Mouse (Mus musculus): ENCODE results near the gene Slco6c1. TPM values are rescaled to one million over a fixed set of nuclear protein-coding genes. Genes with fewer than 3 reads are reported as not detected.

Gene Slco6c1
- polyA plus RNA-seq (2015; fragmentation: Nextera tagmentation; extraction: Ambion mirVana), result not detected in 2 replicates

GRCm38 (mm10) chr1:97128201-97128600, at the start of gene Slco6c1:
Slco6c1 (minus strand) TSS chr1:97128301.
- H3K27ac ChIP-seq (ENCODE audit: low read length), result no peak within 1 kb of the TSS
- WGBS, result 87% methylated on average over 6 of the region's 6 CpGs
- H3K4me3 ChIP-seq (ENCODE audit: low read length), result no peak within 1 kb of the TSS

DNA sequence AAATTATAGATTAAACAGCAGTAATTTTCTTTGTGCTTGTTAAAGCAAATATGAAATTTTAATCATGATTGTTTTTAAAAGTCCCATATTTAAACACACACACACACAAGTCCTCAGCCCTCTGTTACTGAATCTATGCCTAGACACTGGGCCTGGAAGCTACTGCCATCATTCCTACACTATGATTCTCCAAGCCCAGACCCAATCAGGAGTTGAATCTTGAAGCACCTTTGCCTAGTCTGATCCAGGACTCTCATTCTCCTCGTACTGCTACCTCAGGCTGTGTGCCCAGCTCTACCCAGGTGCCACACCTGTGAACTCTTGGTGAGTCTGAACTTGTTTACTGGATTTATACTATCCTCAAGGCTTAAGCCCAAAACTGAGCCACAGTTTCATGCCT, 89.1 kb downstream of the Slco6c1 start:
- WGBS, result 31% methylated on average over 1 of the region's 1 CpGs
- H3K9me3 ChIP-seq (replicated peaks; ENCODE audit: control insufficient read depth, low read length), result no peaks in the 10 kb centered on the region
- H3K9ac ChIP-seq (ENCODE audit: low read length), result no peak overlapping the region
- ATAC-seq (replicated peaks; ENCODE audit: extremely low read depth, insufficient read depth, low FRiP score), result no peak
- no peaks in the 10 kb centered on the region for H3K27me3 ChIP-seq (ENCODE audit: control insufficient read depth, insufficient read depth, low read length)
- no peak overlapping the region for H3K4me2 ChIP-seq (ENCODE audit: low read depth, low read length)
- H3K4me1 ChIP-seq (ENCODE audit: control insufficient read depth, insufficient read depth, low read length), result no peaks in the 10 kb centered on the region
- no peak overlapping the region for H3K27ac ChIP-seq (ENCODE audit: low read length)
- no peaks in the 10 kb centered on the region for H3K36me3 ChIP-seq (ENCODE audit: control insufficient read depth, insufficient read depth)
- no peak overlapping the region for H3K4me3 ChIP-seq (ENCODE audit: low read length)

More at GRCm38 (mm10) chr1:97128201-97128600, at the start of gene Slco6c1:
- H3K9ac ChIP-seq (ENCODE audit: low read length), result no peak within 1 kb of the TSS
- H3K36me3 ChIP-seq (ENCODE audit: control insufficient read depth, insufficient read depth), result no peaks in the 10 kb centered on the region
- ATAC-seq (replicated peaks; ENCODE audit: extremely low read depth, insufficient read depth, low FRiP score), result no peak
- H3K4me2 ChIP-seq (ENCODE audit: low read depth, low read length), result no peak within 1 kb of the TSS
- no peaks in the 10 kb centered on the region for H3K4me1 ChIP-seq (ENCODE audit: control insufficient read depth, insufficient read depth, low read length)
- no peaks in the 10 kb centered on the region for H3K27me3 ChIP-seq (ENCODE audit: control insufficient read depth, insufficient read depth, low read length)
- H3K9me3 ChIP-seq (replicated peaks; ENCODE audit: control insufficient read depth, low read length), result no peaks in the 10 kb centered on the region; the same call in 1 of the 2 replicates

- no peaks in the 10 kb centered on the region for H3K27me3 ChIP-seq (ENCODE audit: control insufficient read depth, insufficient read depth, low read length)
- H3K36me3 ChIP-seq (ENCODE audit: control insufficient read depth, insufficient read depth), result no peaks in the 10 kb centered on the region
- no peak overlapping the region for H3K9ac ChIP-seq (ENCODE audit: low read length)
- no peak overlapping the region for H3K4me3 ChIP-seq (ENCODE audit: low read length)
- no peak for ATAC-seq (replicated peaks; ENCODE audit: extremely low read depth, insufficient read depth, low FRiP score)
- WGBS, result 8% methylated on average over 2 of the region's 2 CpGs
- H3K4me2 ChIP-seq (ENCODE audit: low read depth, low read length), result no peak overlapping the region
- H3K4me1 ChIP-seq (ENCODE audit: control insufficient read depth, insufficient read depth, low read length), result no peaks in the 10 kb centered on the region
- no peaks in the 10 kb centered on the region for H3K9me3 ChIP-seq (replicated peaks; ENCODE audit: control insufficient read depth, low read length)
- no peak overlapping the region for H3K27ac ChIP-seq (ENCODE audit: low read length)
Observed at GRCm38 (mm10) chr1:97038548-97038947, 89.6 kb downstream of the Slco6c1 start.

- Histone ChIP-seq H3K4me2 (ENCODE audit: low read depth, low read length) (no peak overlapping the region), H3K27me3 (ENCODE audit: control insufficient read depth, insufficient read depth, low read length) (no peaks in the 10 kb centered on the region), H3K27ac (ENCODE audit: low read length) (no peak overlapping the region), H3K9ac (ENCODE audit: low read length) (no peak overlapping the region), H3K36me3 (ENCODE audit: control insufficient read depth, insufficient read depth) (no peaks in the 10 kb centered on the region), H3K9me3 (replicated peaks; ENCODE audit: control insufficient read depth, low read length) (no peaks in the 10 kb centered on the region), H3K4me3 (ENCODE audit: low read length) (no peak overlapping the region), H3K4me1 (ENCODE audit: control insufficient read depth, insufficient read depth, low read length) (no peaks in the 10 kb centered on the region)
- WGBS, result 47% methylated on average over 2 of the region's 2 CpGs
- no peak for ATAC-seq (replicated peaks; ENCODE audit: extremely low read depth, insufficient read depth, low FRiP score)
Observed at GRCm38 (mm10) chr1:97037955-97038354, 90.1 kb downstream of the Slco6c1 start.

DNA sequence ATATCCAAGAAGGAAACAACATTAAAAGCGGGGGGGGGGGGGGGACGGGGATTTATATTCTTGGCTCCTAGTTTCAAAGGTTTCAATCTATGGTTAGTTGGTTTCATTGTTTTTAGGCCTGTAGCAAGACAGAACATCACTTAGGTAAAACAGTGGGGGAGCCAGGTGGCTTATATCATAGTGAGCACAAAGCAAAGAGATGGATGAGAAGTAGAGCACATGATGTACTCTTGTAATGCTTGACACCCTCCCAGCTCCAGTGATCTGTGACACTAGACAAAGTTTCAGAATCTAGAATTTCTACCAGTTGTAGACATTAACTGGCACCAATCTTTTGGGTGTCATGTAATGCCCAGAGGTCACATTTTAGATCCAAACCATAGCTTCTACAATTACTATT, 106.7 kb downstream of the Slco6c1 start:
- H3K4me2 ChIP-seq (ENCODE audit: low read depth, low read length), result no peak overlapping the region
- no peak for ATAC-seq (replicated peaks; ENCODE audit: extremely low read depth, insufficient read depth, low FRiP score)
- 64% methylated on average over 2 of the region's 2 CpGs for WGBS
- H3K9me3 ChIP-seq (replicated peaks; ENCODE audit: control insufficient read depth, low read length), result no peaks in the 10 kb centered on the region
- no peak overlapping the region for H3K9ac ChIP-seq (ENCODE audit: low read length)
- no peaks in the 10 kb centered on the region for H3K27me3 ChIP-seq (ENCODE audit: control insufficient read depth, insufficient read depth, low read length)
- no peaks in the 10 kb centered on the region for H3K36me3 ChIP-seq (ENCODE audit: control insufficient read depth, insufficient read depth)
- no peak overlapping the region for H3K4me3 ChIP-seq (ENCODE audit: low read length)
- no peak overlapping the region for H3K27ac ChIP-seq (ENCODE audit: low read length)
- H3K4me1 ChIP-seq (ENCODE audit: control insufficient read depth, insufficient read depth, low read length), result no peaks in the 10 kb centered on the region

DNA sequence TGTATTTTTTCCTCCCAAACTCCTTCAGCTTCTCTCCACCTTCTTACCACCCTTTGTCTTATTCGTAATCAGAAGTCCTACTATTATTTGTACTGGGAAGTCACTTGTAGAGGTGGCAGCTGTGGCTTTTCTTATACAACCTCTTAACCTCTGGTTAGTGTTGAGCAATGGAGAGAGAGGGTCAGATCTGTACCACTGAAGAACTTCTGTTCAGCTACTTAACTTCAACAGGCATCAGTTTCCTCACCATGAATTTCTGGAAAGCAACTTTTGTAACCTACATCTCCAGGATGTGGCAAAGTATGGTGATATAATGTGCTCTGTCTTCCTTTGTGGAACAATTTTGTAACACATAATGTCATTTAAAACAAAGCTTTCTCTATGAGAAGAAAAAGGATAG, 108.7 kb downstream of the Slco6c1 start:
- Histone ChIP-seq H3K4me3 (ENCODE audit: low read length) (no peak overlapping the region), H3K36me3 (ENCODE audit: control insufficient read depth, insufficient read depth) (no peaks in the 10 kb centered on the region), H3K27ac (ENCODE audit: low read length) (no peak overlapping the region), H3K9me3 (replicated peaks; ENCODE audit: control insufficient read depth, low read length) (no peaks in the 10 kb centered on the region), H3K9ac (ENCODE audit: low read length) (no peak overlapping the region), H3K27me3 (ENCODE audit: control insufficient read depth, insufficient read depth, low read length) (no peaks in the 10 kb centered on the region), H3K4me1 (ENCODE audit: control insufficient read depth, insufficient read depth, low read length) (no peaks in the 10 kb centered on the region), H3K4me2 (ENCODE audit: low read depth, low read length) (no peak overlapping the region)
- no peak for ATAC-seq (replicated peaks; ENCODE audit: extremely low read depth, insufficient read depth, low FRiP score)
- WGBS, result 38% methylated on average over 1 of the region's 1 CpGs

DNA sequence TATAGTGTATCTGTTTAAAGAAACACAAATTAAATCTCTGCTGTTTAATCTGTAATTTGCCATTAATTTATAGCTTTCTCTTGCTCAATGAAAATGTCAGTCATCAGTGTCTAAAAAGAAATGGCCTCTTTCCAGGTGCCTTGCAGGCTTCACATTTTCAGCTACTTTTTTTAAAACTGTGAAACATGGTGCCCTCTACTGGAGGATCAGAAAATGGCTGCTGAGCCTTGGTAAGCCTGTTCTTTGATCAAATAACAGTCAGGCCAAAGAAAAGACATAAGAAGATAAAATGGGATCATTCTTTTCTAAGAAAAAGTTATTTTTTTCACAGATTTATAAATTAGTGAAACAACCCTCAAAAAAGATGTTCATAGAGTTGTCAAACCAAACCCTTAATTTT, 109.1 kb downstream of the Slco6c1 start:
- Histone ChIP-seq H3K27ac (ENCODE audit: low read length) (no peak overlapping the region), H3K4me1 (ENCODE audit: control insufficient read depth, insufficient read depth, low read length) (no peaks in the 10 kb centered on the region), H3K9ac (ENCODE audit: low read length) (no peak overlapping the region), H3K9me3 (replicated peaks; ENCODE audit: control insufficient read depth, low read length) (no peaks in the 10 kb centered on the region), H3K4me3 (ENCODE audit: low read length) (no peak overlapping the region), H3K27me3 (ENCODE audit: control insufficient read depth, insufficient read depth, low read length) (no peaks in the 10 kb centered on the region), H3K36me3 (ENCODE audit: control insufficient read depth, insufficient read depth) (no peaks in the 10 kb centered on the region), H3K4me2 (ENCODE audit: low read depth, low read length) (no peak overlapping the region)
- no peak for ATAC-seq (replicated peaks; ENCODE audit: extremely low read depth, insufficient read depth, low FRiP score)
